Comparison of ENCODE assay signal across 24 mouse cellular contexts in genomic region chr12:79485501-79485900, GRCm38 (mm10).
DNase-seq lines count a peak whose midpoint lies in the region; ATAC-seq and TF ChIP-seq lines count a peak whose summit lies in the region.
"Had no signal": no experiment of that assay in that cellular context is flagged by ENCODE, and none has a peak within 500 bp of the region (broad histone marks: within the 10 kb centered on the region; RNA-seq: fewer than 3 reads in every experiment).

No protein-coding gene starts in this region.

- no peak for ATAC-seq in kidney, embryonic 15.5 days (replicated peaks; ENCODE audit: low FRiP score)
- no peak for ATAC-seq in limb, embryonic 14.5 days (ENCODE audit: low FRiP score, low read depth)
- ATAC-seq in limb, embryonic 15.5 days (ENCODE audit: insufficient number of reproducible peaks, low FRiP score, low TSS enrichment, low read depth), result no peak
- ATAC-seq: CD4-positive, CD25-positive, alpha-beta regulatory T cell, adult 4 months; forebrain, embryonic 14.5 days; forebrain, postnatal 0 days had no signal

- no peaks in the 10 kb centered on the region for H3K9me3 ChIP-seq in kidney, embryonic 15.5 days (replicated peaks)
- H3K9me3 ChIP-seq in limb, embryonic 14.5 days (ENCODE audit: control insufficient read depth, low read length), result no peaks in the 10 kb centered on the region
- no peaks in the 10 kb centered on the region for H3K9me3 ChIP-seq in limb, embryonic 10.5 days (replicated peaks)
- no peaks in the 10 kb centered on the region for H3K9me3 ChIP-seq in limb, embryonic 15.5 days
- H3K9me3 ChIP-seq: embryonic facial prominence, embryonic 12.5 days; embryonic facial prominence, embryonic 15.5 days; heart, embryonic 13.5 days; hindbrain, embryonic 12.5 days; hindbrain, embryonic 15.5 days had no signal

- no peak overlapping the region for H3K4me2 ChIP-seq in kidney, embryonic 15.5 days
- no peak overlapping the region for H3K4me2 ChIP-seq in limb, embryonic 14.5 days (replicated peaks; ENCODE audit: low read depth, low read length, severe bottlenecking)
- no peak overlapping the region for H3K4me2 ChIP-seq in limb, embryonic 15.5 days
- H3K4me2 ChIP-seq: embryonic facial prominence, embryonic 12.5 days; embryonic facial prominence, embryonic 15.5 days; heart, embryonic 13.5 days; hindbrain, embryonic 12.5 days; hindbrain, embryonic 15.5 days had no signal

- H3K27ac ChIP-seq in kidney, embryonic 15.5 days, result no peak overlapping the region
- no peak overlapping the region for H3K27ac ChIP-seq in limb, embryonic 14.5 days (replicated peaks; ENCODE audit: low read depth, low read length)
- H3K27ac ChIP-seq in limb, embryonic 10.5 days, result no peak overlapping the region
- 0 out of 2 replicates have a peak overlapping the region, but pooled peaks have one; percentile 38 for H3K27ac ChIP-seq in limb, embryonic 15.5 days
- H3K27ac ChIP-seq: embryonic facial prominence, embryonic 12.5 days; embryonic facial prominence, embryonic 15.5 days; heart, embryonic 13.5 days; hindbrain, embryonic 12.5 days; hindbrain, embryonic 15.5 days had no signal

- peak; percentile 32 for DNase-seq in heart, postnatal 4 days
- no peak for DNase-seq in heart, adult 9 months (ENCODE audit: low spot score in 2 of 2)
- DNase-seq in kidney, postnatal 10 days, result peak; percentile 27
- DNase-seq in limb, embryonic 14.5 days (ENCODE audit: low spot score), result peak; percentile 65
- DNase-seq in limb, embryonic 10.5 days (ENCODE audit: low spot score), result no peak
- DNase-seq in left cerebral cortex, adult 11 months (ENCODE audit: low spot score), result no peak
- DNase-seq: adrenal gland, adult 2 months; adrenal gland, postnatal 14 days; cerebellum, adult 11 months; cerebellum, adult 2 months; cerebellum, adult 9-11 months; cerebellum, postnatal 25 days; forebrain, postnatal 0 days; gastrocnemius, postnatal 36 days; heart, postnatal 14 days had no signal

- 60% methylated on average over 4 of the region's 4 CpGs for WGBS in kidney, embryonic 15.5 days
- 56% methylated on average over 4 of the region's 4 CpGs for WGBS in limb, embryonic 14.5 days
- WGBS in limb, embryonic 10.5 days, result 91% methylated on average over 4 of the region's 4 CpGs
- WGBS in limb, embryonic 15.5 days, result 49% methylated on average over 4 of the region's 4 CpGs

- no peaks in the 10 kb centered on the region for H3K4me1 ChIP-seq in kidney, embryonic 15.5 days
- peaks cover 25% of the 10 kb centered on the region for H3K4me1 ChIP-seq in limb, embryonic 14.5 days (ENCODE audit: control insufficient read depth, insufficient read depth, low read length)
- peaks cover 8% of the 10 kb centered on the region; the same call in 1 of the 2 replicates for H3K4me1 ChIP-seq in limb, embryonic 10.5 days
- H3K4me1 ChIP-seq in limb, embryonic 15.5 days, result peaks cover 21% of the 10 kb centered on the region
- H3K4me1 ChIP-seq: hindbrain, embryonic 12.5 days; hindbrain, embryonic 15.5 days had no signal

- H3K36me3 ChIP-seq in kidney, embryonic 15.5 days, result no peaks in the 10 kb centered on the region
- no peaks in the 10 kb centered on the region for H3K36me3 ChIP-seq in limb, embryonic 14.5 days (ENCODE audit: control insufficient read depth, insufficient read depth, low read length)
- no peaks in the 10 kb centered on the region for H3K36me3 ChIP-seq in limb, embryonic 10.5 days
- no peaks in the 10 kb centered on the region for H3K36me3 ChIP-seq in limb, embryonic 15.5 days
- H3K36me3 ChIP-seq: embryonic facial prominence, embryonic 12.5 days; embryonic facial prominence, embryonic 15.5 days; heart, embryonic 13.5 days; hindbrain, embryonic 12.5 days; hindbrain, embryonic 15.5 days had no signal

- H3K4me3 ChIP-seq in kidney, embryonic 15.5 days (replicated peaks), result no peak overlapping the region
- H3K4me3 ChIP-seq in limb, embryonic 14.5 days (replicated peaks; ENCODE audit: low read length), result no peak overlapping the region
- H3K4me3 ChIP-seq in limb, embryonic 10.5 days, result no peak overlapping the region
- H3K4me3 ChIP-seq in limb, embryonic 15.5 days, result no peak overlapping the region
- H3K4me3 ChIP-seq: embryonic facial prominence, embryonic 12.5 days; embryonic facial prominence, embryonic 15.5 days; heart, embryonic 13.5 days; hindbrain, embryonic 12.5 days; hindbrain, embryonic 15.5 days had no signal

- H3K27me3 ChIP-seq in kidney, embryonic 15.5 days, result no peaks in the 10 kb centered on the region
- no peaks in the 10 kb centered on the region for H3K27me3 ChIP-seq in limb, embryonic 14.5 days (ENCODE audit: control insufficient read depth, insufficient read depth, low read length)
- no peaks in the 10 kb centered on the region for H3K27me3 ChIP-seq in limb, embryonic 10.5 days (ENCODE audit: low read depth, poor library complexity, severe bottlenecking)
- no peaks in the 10 kb centered on the region for H3K27me3 ChIP-seq in limb, embryonic 15.5 days
- H3K27me3 ChIP-seq: embryonic facial prominence, embryonic 12.5 days; embryonic facial prominence, embryonic 15.5 days; heart, embryonic 13.5 days; hindbrain, embryonic 12.5 days; hindbrain, embryonic 15.5 days had no signal

- no peak for TF ChIP-seq POLR2A in limb, embryonic 14.5 days (IDR thresholded peaks at IDR 0.05; ENCODE audit: borderline replicate concordance, extremely low read depth, insufficient read depth, insufficient read length)

- H3K9ac ChIP-seq in kidney, embryonic 15.5 days, result no peak overlapping the region
- H3K9ac ChIP-seq in limb, embryonic 14.5 days (ENCODE audit: low read depth, low read length, severe bottlenecking), result no peak overlapping the region
- no peak overlapping the region for H3K9ac ChIP-seq in limb, embryonic 15.5 days
- H3K9ac ChIP-seq: embryonic facial prominence, embryonic 12.5 days; embryonic facial prominence, embryonic 15.5 days; forebrain, postnatal 0 days; heart, embryonic 13.5 days; hindbrain, embryonic 12.5 days; hindbrain, embryonic 15.5 days had no signal

Comparison
In these comparisons a context has a peak if more than half of its experiments do, and no peak if none do; other contexts are left out.
1. DNase-seq: peak in heart, postnatal 4 days (single experiment), kidney, postnatal 10 days (single experiment) and limb, embryonic 14.5 days (single experiment); none in heart, adult 9 months (0 of 2), limb, embryonic 10.5 days (single experiment) and left cerebral cortex, adult 11 months (single experiment).